Mouse (Mus musculus) liver, adult 2 months (tissue): ENCODE data around the gene Sema5a.

Experiments
- CTCF ChIP-seq: fragments of 200-500 bp; IDR thresholded peaks from 2 replicates; pipeline ENCODE4 v1.5.1; 2011; ENCODE audit warnings: low read depth, low read length, control low read depth
- POLR2A ChIP-seq: fragments of 200-500 bp; IDR thresholded peaks from 2 replicates; pipeline ENCODE4 v1.6.1; 2011; ENCODE audit warnings: low read length, control low read depth; ENCODE audit not compliant: insufficient read depth; ENCODE audit errors: extremely low read depth

- TF ChIP-seq CTCF (no peak), POLR2A (no peak)
Observed at GRCm38 (mm10) chr15:32322455-32323220, 78.0 kb downstream of the Sema5a start.
